Mouse (Mus musculus): ENCODE results near the gene H2-T23. TPM values are rescaled to one million over a fixed set of nuclear protein-coding genes. Genes with fewer than 3 reads are reported as not detected.

The H2-T23 gene
- polyA plus RNA-seq, 1 experiment from 2014 or later, result 8.4 TPM

- H3K9me3 ChIP-seq, result no peaks in the 10 kb centered on the region
- no peak overlapping the region for H3K4me3 ChIP-seq
- H3K27me3 ChIP-seq, result no peaks in the 10 kb centered on the region
- H3K4me1 ChIP-seq, result peaks cover 15% of the 10 kb centered on the region
- ATAC-seq (ENCODE audit: borderline replicate concordance, extremely low read depth, low FRiP score, low TSS enrichment), result no peak
- H3K4me2 ChIP-seq, result no peak overlapping the region
- H3K9ac ChIP-seq, result no peak overlapping the region
- 83% methylated on average over 6 of the region's 6 CpGs for WGBS
- H3K36me3 ChIP-seq, result no peaks in the 10 kb centered on the region
- H3K27ac ChIP-seq, result no peak overlapping the region
Measured at GRCm38 (mm10) chr17:35998545-35999305, 33.9 kb downstream of the H2-T23 start.

GRCm38 (mm10) chr17:35997713-35998510 lies 34.7 kb downstream of the H2-T23 start:
- H3K27me3 ChIP-seq, result no peaks in the 10 kb centered on the region
- H3K9ac ChIP-seq, result 0 out of 2 replicates have a peak overlapping the region, but pooled peaks have one; percentile 4
- no peak overlapping the region for H3K4me2 ChIP-seq
- ATAC-seq (ENCODE audit: borderline replicate concordance, extremely low read depth, low FRiP score, low TSS enrichment), result no peak
- H3K36me3 ChIP-seq, result no peaks in the 10 kb centered on the region
- H3K4me1 ChIP-seq, result peaks cover 19% of the 10 kb centered on the region
- WGBS, result 49% methylated on average over 12 of the region's 12 CpGs
- no peak overlapping the region for H3K27ac ChIP-seq
- H3K4me3 ChIP-seq, result no peak overlapping the region
- no peaks in the 10 kb centered on the region for H3K9me3 ChIP-seq

GRCm38 (mm10) chr17:35996949-35997348 lies 35.7 kb downstream of the H2-T23 start:
- Histone ChIP-seq H3K4me3 (no peak overlapping the region), H3K27me3 (no peaks in the 10 kb centered on the region), H3K4me2 (no peak overlapping the region), H3K36me3 (no peaks in the 10 kb centered on the region), H3K27ac (no peak overlapping the region), H3K4me1 (peaks cover 19% of the 10 kb centered on the region), H3K9ac (no peak overlapping the region), H3K9me3 (no peaks in the 10 kb centered on the region)
- WGBS, result 1% methylated on average over 11 of the region's 11 CpGs
- ATAC-seq (ENCODE audit: borderline replicate concordance, extremely low read depth, low FRiP score, low TSS enrichment), result peak; percentile 55; the same call in 1 of the 2 replicates

GRCm38 (mm10) chr17:35994879-35995240 lies 37.8 kb downstream of the H2-T23 start:
- Histone ChIP-seq H3K4me1 (peaks cover 19% of the 10 kb centered on the region), H3K4me2 (peak overlapping the region; percentile 70)

GRCm38 (mm10) chr17:35994175-35994878 lies 38.3 kb downstream of the H2-T23 start:
- peak; percentile 58 for ATAC-seq (ENCODE audit: borderline replicate concordance, extremely low read depth, low FRiP score, low TSS enrichment)

More at GRCm38 (mm10) chr17:35994879-35995240, 37.8 kb downstream of the H2-T23 start:
- ATAC-seq (ENCODE audit: borderline replicate concordance, extremely low read depth, low FRiP score, low TSS enrichment), result no peak
- H3K4me3 ChIP-seq, result peak overlapping the region; percentile 55
- no peaks in the 10 kb centered on the region for H3K27me3 ChIP-seq
- 0 out of 2 replicates have a peak, but pooled peaks cover under 1% of the 10 kb centered on the region for H3K36me3 ChIP-seq
- no peak overlapping the region; the same call in 1 of the 2 replicates for H3K27ac ChIP-seq
- H3K9ac ChIP-seq, result peak overlapping the region; percentile 54
- whole genome bisulfite sequencing, result 2% methylated on average over 14 of the region's 14 CpGs
- H3K9me3 ChIP-seq, result no peaks in the 10 kb centered on the region

GRCm38 (mm10) chr17:35993675-35994074 lies 39.0 kb downstream of the H2-T23 start:
- no peak overlapping the region for H3K27ac ChIP-seq
- H3K4me3 ChIP-seq, result peak overlapping the region; percentile 55
- ATAC-seq (ENCODE audit: borderline replicate concordance, extremely low read depth, low FRiP score, low TSS enrichment), result peak; percentile 69; the same call in 1 of the 2 replicates
- H3K36me3 ChIP-seq, result peaks cover 10% of the 10 kb centered on the region
- peak overlapping the region; percentile 70 for H3K4me2 ChIP-seq
- H3K9ac ChIP-seq, result no peak overlapping the region
- H3K27me3 ChIP-seq, result no peaks in the 10 kb centered on the region
- WGBS, result 6% methylated on average over 17 of the region's 17 CpGs
- no peaks in the 10 kb centered on the region for H3K9me3 ChIP-seq
- H3K4me1 ChIP-seq, result peaks cover 19% of the 10 kb centered on the region

More at GRCm38 (mm10) chr17:35994175-35994878, 38.3 kb downstream of the H2-T23 start:
- H3K4me2 ChIP-seq, result peak overlapping the region; percentile 70
- H3K4me1 ChIP-seq, result peaks cover 19% of the 10 kb centered on the region
- 0 out of 2 replicates have a peak, but pooled peaks cover 6% of the 10 kb centered on the region for H3K36me3 ChIP-seq
- H3K9ac ChIP-seq, result peak overlapping the region; percentile 54
- peak overlapping the region; percentile 52; the same call in 1 of the 2 replicates for H3K27ac ChIP-seq
- H3K27me3 ChIP-seq, result no peaks in the 10 kb centered on the region
- WGBS, result 4% methylated on average over 31 of the region's 31 CpGs
- peak overlapping the region; percentile 55 for H3K4me3 ChIP-seq
- H3K9me3 ChIP-seq, result no peaks in the 10 kb centered on the region

GRCm38 (mm10) chr17:35991781-35992180 lies 40.9 kb downstream of the H2-T23 start:
- WGBS, result 20% methylated on average over 10 of the region's 10 CpGs
- H3K4me1 ChIP-seq, result peaks cover 10% of the 10 kb centered on the region; the same call in 1 of the 2 replicates
- H3K27me3 ChIP-seq, result no peaks in the 10 kb centered on the region
- no peak overlapping the region for H3K9ac ChIP-seq
- H3K9me3 ChIP-seq, result no peaks in the 10 kb centered on the region
- no peak overlapping the region for H3K4me3 ChIP-seq
- H3K36me3 ChIP-seq, result peaks cover 29% of the 10 kb centered on the region
- H3K27ac ChIP-seq, result no peak overlapping the region
- no peak overlapping the region for H3K4me2 ChIP-seq
- ATAC-seq (ENCODE audit: borderline replicate concordance, extremely low read depth, low FRiP score, low TSS enrichment), result no peak

- H3K27me3 ChIP-seq, result no peaks in the 10 kb centered on the region
- H3K4me3 ChIP-seq, result no peak overlapping the region
- peaks cover 18% of the 10 kb centered on the region for H3K4me1 ChIP-seq
- H3K9ac ChIP-seq, result no peak overlapping the region
- H3K4me2 ChIP-seq, result no peak overlapping the region
- H3K9me3 ChIP-seq, result no peaks in the 10 kb centered on the region
- WGBS, result 93% methylated on average over 9 of the region's 9 CpGs
- H3K27ac ChIP-seq, result no peak overlapping the region
- no peak for ATAC-seq (ENCODE audit: borderline replicate concordance, extremely low read depth, low FRiP score, low TSS enrichment)
- H3K36me3 ChIP-seq, result peaks cover 40% of the 10 kb centered on the region
Measured at GRCm38 (mm10) chr17:35981776-35982175, 50.9 kb downstream of the H2-T23 start.

GRCm38 (mm10) chr17:35980363-35980754 lies 52.3 kb downstream of the H2-T23 start:
- peak overlapping the region; percentile 90 for H3K4me3 ChIP-seq
- WGBS, result under 1% methylated on average over 27 of the region's 29 CpGs
- peak overlapping the region; percentile 78 for H3K4me2 ChIP-seq
- peaks cover 35% of the 10 kb centered on the region for H3K36me3 ChIP-seq
- ATAC-seq (ENCODE audit: borderline replicate concordance, extremely low read depth, low FRiP score, low TSS enrichment), result peak; percentile 37; the same call in 1 of the 2 replicates
- peak overlapping the region; percentile 80 for H3K9ac ChIP-seq
- peak overlapping the region; percentile 98 for H3K27ac ChIP-seq
- H3K4me1 ChIP-seq, result peaks cover 18% of the 10 kb centered on the region
- no peaks in the 10 kb centered on the region for H3K9me3 ChIP-seq
- H3K27me3 ChIP-seq, result no peaks in the 10 kb centered on the region

Measured in lung, embryonic 15.5 days (tissue).